Mouse (Mus musculus) thymus, adult 2 months (tissue): Measurements from ENCODE around the gene Ccdc146. TPM values are rescaled to one million over a fixed set of nuclear protein-coding genes. Genes with fewer than 3 reads are reported as not detected.

ENCODE experiments used
- DNase-seq: peaks from one replicate; pipeline ENCODE4 v3.0.0; 2021
- H3K27ac ChIP-seq: fragments of 200-500 bp; 2 replicates; pipeline ENCODE4 v1.5.1; 2012; ENCODE audit warnings: low read length, control low read depth; ENCODE audit not compliant: control insufficient read depth, insufficient read depth
- H3K27me3 ChIP-seq: fragments of 200-500 bp; 2 replicates; pipeline ENCODE4 v1.6.1; 2012; ENCODE audit warnings: mild to moderate bottlenecking, low read length, moderate library complexity, mixed read lengths; ENCODE audit not compliant: control insufficient read depth, insufficient read depth
- H3K36me3 ChIP-seq: fragments of 200-500 bp; 2 replicates; pipeline ENCODE4 v1.6.1; 2012; ENCODE audit warnings: mild to moderate bottlenecking, low read length, moderate library complexity; ENCODE audit not compliant: control insufficient read depth, insufficient read depth
- H3K4me1 ChIP-seq: fragments of 200-500 bp; replicated peaks from 2 replicates; pipeline ENCODE4 v1.6.1; 2012; ENCODE audit warnings: low read length; ENCODE audit not compliant: control insufficient read depth, insufficient read depth
- H3K4me3 ChIP-seq: fragments of 200-500 bp; 2 replicates; pipeline ENCODE4 v1.5.1; 2012; ENCODE audit warnings: mild to moderate bottlenecking, low read length, control low read depth, moderate library complexity; ENCODE audit not compliant: control insufficient read depth, insufficient read depth
- CTCF ChIP-seq: fragments of 200-500 bp; IDR thresholded peaks from 2 replicates; pipeline ENCODE4 v1.5.1; 2012; ENCODE audit warnings: mild to moderate bottlenecking, control low read depth, low read length, moderate library complexity, borderline replicate concordance; ENCODE audit not compliant: control insufficient read depth, poor library complexity, insufficient read depth; ENCODE audit errors: extremely low read depth
- POLR2A ChIP-seq: fragments of 200-500 bp; IDR thresholded peaks from 2 replicates; pipeline ENCODE4 v1.6.1; 2012; ENCODE audit warnings: mild to moderate bottlenecking, low read length, control low read depth, moderate library complexity; ENCODE audit not compliant: control insufficient read depth, poor library complexity, insufficient read depth; ENCODE audit errors: extremely low read depth
- WGBS: fragments of 180-500 bp; shearing (Covaris S2); methylation state at CpG from one replicate; pipeline ENCODE4 v1.1.7; 2018; 5-methylcytosine and 5-hydroxymethylcytosine counted together
- polyA plus RNA-seq: library from polyadenylated mRNA; depleted of rRNA; stranded (reverse); fragments of >200 nt; gene quantifications from 2 replicates; pipeline ENCODE4 v1.2.3, GENCODE M21; 2012

Gene Ccdc146
- polyA plus RNA-seq, 1 experiment, result not detected

GRCm38 (mm10) chr5:21267090-21267489, 157.4 kb downstream of the Ccdc146 start:
- WGBS, result 93% methylated on average over 2 of the region's 2 CpGs
- Histone ChIP-seq H3K4me1 (no peaks in the 10 kb centered on the region), H3K27ac (no peak overlapping the region), H3K27me3 (no peaks in the 10 kb centered on the region), H3K36me3 (no peaks in the 10 kb centered on the region), H3K4me3 (no peak overlapping the region)
- no peak for DNase-seq
- TF ChIP-seq CTCF, result no peak
- TF ChIP-seq POLR2A, result no peak

- no peaks in the 10 kb centered on the region for H3K36me3 ChIP-seq
- 23% methylated on average over 4 of the region's 4 CpGs for WGBS
- no peaks in the 10 kb centered on the region for H3K27me3 ChIP-seq
- H3K4me1 ChIP-seq, result no peaks in the 10 kb centered on the region
- no peak overlapping the region for H3K4me3 ChIP-seq
- H3K27ac ChIP-seq, result no peak overlapping the region
- DNase-seq, result peak; percentile 75
- TF ChIP-seq POLR2A (no peak), CTCF (no peak)
These were observed 159.4 kb downstream of the Ccdc146 start for GRCm38 (mm10) chr5:21265049-21265448.

- 95% methylated on average over 8 of the region's 8 CpGs for WGBS
- no peaks in the 10 kb centered on the region for H3K27me3 ChIP-seq
- no peak overlapping the region for H3K4me3 ChIP-seq
- DNase-seq, result no peak
- no peaks in the 10 kb centered on the region for H3K36me3 ChIP-seq
- TF ChIP-seq POLR2A (no peak), CTCF (no peak)
- no peaks in the 10 kb centered on the region for H3K4me1 ChIP-seq
- H3K27ac ChIP-seq, result no peak overlapping the region
These were observed 160.0 kb downstream of the Ccdc146 start for GRCm38 (mm10) chr5:21264352-21265021.

DNA sequence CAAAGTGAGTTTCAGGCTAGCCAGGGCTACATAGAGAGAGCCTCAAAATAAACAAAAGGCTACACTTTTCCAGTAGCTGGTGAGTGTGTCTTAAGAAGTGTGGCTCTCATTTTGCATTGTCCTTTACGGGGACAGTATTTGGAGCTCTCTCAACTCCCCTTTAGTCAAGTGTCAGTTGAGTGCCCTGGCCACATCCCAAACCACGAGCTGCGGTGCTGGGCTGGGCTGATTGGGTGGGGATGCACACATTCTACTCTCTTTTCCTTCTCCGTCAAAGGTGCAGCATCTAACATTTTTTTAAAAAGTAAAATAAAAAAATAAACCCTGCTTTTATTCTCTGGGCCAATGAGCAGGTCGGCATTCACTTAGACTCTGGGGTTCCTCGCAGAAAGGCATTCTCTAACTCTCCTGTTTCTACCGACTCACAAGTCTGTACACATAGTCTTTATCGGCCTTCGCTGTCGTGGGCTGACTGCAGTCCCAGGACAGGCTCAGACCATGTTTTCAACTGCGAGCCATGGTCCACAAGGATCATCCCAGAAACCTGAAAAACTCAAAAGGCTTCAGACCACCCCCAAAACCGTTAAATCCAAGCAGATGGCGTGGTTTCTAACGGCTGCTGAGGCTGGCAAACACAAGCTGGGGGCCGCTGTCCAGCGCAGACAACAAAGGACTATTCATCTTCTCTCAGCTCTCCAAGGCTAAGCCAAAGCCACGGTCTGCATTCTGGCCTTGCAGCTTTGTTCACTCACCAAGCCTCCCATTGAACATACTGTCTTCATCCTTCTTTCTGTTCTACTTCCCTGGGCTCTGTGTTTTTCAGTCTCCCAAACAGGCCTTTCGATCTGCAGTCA, 161.0 kb downstream of the Ccdc146 start:
- Histone ChIP-seq H3K27me3 (no peaks in the 10 kb centered on the region), H3K36me3 (no peaks in the 10 kb centered on the region), H3K27ac (no peak overlapping the region), H3K4me1 (no peaks in the 10 kb centered on the region), H3K4me3 (no peak overlapping the region)
- WGBS, result 37% methylated on average over 18 of the region's 18 CpGs
- TF ChIP-seq CTCF (no peak), POLR2A (no peak)
- DNase-seq, result no peak

- H3K4me3 ChIP-seq, result no peak overlapping the region
- peaks cover 2% of the 10 kb centered on the region for H3K4me1 ChIP-seq
- no peaks in the 10 kb centered on the region for H3K36me3 ChIP-seq
- no peak overlapping the region for H3K27ac ChIP-seq
- no peaks in the 10 kb centered on the region for H3K27me3 ChIP-seq
- WGBS, result 85% methylated on average over 6 of the region's 6 CpGs
- TF ChIP-seq POLR2A (no peak), CTCF (no peak)
- DNase-seq, result no peak
These were observed 163.2 kb downstream of the Ccdc146 start for GRCm38 (mm10) chr5:21261202-21261844.

GRCm38 (mm10) chr5:21260746-21261145, 163.7 kb downstream of the Ccdc146 start:
- TF ChIP-seq CTCF (no peak), POLR2A (no peak)
- WGBS, result 66% methylated on average over 7 of the region's 7 CpGs
- H3K36me3 ChIP-seq, result no peaks in the 10 kb centered on the region
- no peak overlapping the region for H3K4me3 ChIP-seq
- no peak for DNase-seq
- no peak overlapping the region for H3K27ac ChIP-seq
- H3K27me3 ChIP-seq, result no peaks in the 10 kb centered on the region
- H3K4me1 ChIP-seq, result peaks cover 2% of the 10 kb centered on the region
